Mouse (Mus musculus) bone marrow macrophage, adult 2 months (primary cell): ENCODE results near the gene Castor2. TPM values are rescaled to one million over a fixed set of nuclear protein-coding genes. Genes with fewer than 3 reads are reported as not detected.

Experiments used
- H3K27ac ChIP-seq: 2 replicates; pipeline ENCODE4 v1.5.1; 2012; ENCODE audit warnings: low read depth, low read length; ENCODE audit not compliant: insufficient read depth
- H3K4me1 ChIP-seq: 2 replicates; pipeline ENCODE4 v1.6.1; 2012; ENCODE audit warnings: low read length; ENCODE audit not compliant: control insufficient read depth, insufficient read depth
- H3K4me3 ChIP-seq: 2 replicates; pipeline ENCODE4 v1.5.1; 2012; ENCODE audit warnings: mild to moderate bottlenecking, low read length, moderate library complexity; ENCODE audit not compliant: insufficient read depth
- CTCF ChIP-seq: IDR thresholded peaks from 2 replicates; pipeline ENCODE4 v1.5.1; 2012; ENCODE audit warnings: low read depth, mild to moderate bottlenecking, low read length, moderate library complexity
- POLR2A ChIP-seq: IDR thresholded peaks from 2 replicates; pipeline ENCODE4 v1.6.1; 2012; ENCODE audit warnings: mild to moderate bottlenecking, low read depth, low read length, borderline replicate concordance
- polyA plus RNA-seq: library from polyadenylated mRNA; stranded (reverse); fragments of >200 nt; gene quantifications from 2 replicates; pipeline ENCODE4 v1.2.4, GENCODE M21; 2012; ENCODE audit not compliant: missing spikeins, insufficient read depth, insufficient read length

Castor2 gene
- polyA plus RNA-seq, 1 experiment: 18.9 TPM

GRCm38 (mm10) chr5:134076175-134076574 lies 23.3 kb upstream of the Castor2 start:
- no peak overlapping the region for H3K4me3 ChIP-seq
- no peak overlapping the region for H3K27ac ChIP-seq
- peaks cover 2% of the 10 kb centered on the region; the same call in 1 of the 2 replicates for H3K4me1 ChIP-seq
- TF ChIP-seq CTCF (no peak), POLR2A (no peak)

- H3K27ac ChIP-seq: no peak overlapping the region
- H3K4me1 ChIP-seq: peaks cover 2% of the 10 kb centered on the region; the same call in 1 of the 2 replicates
- TF ChIP-seq POLR2A (no peak), CTCF (no peak)
- no peak overlapping the region for H3K4me3 ChIP-seq
Measured at GRCm38 (mm10) chr5:134080685-134081548, 18.6 kb upstream of the Castor2 start.

GRCm38 (mm10) chr5:134085227-134085626 lies 14.3 kb upstream of the Castor2 start:
- Histone ChIP-seq H3K4me1 (peaks cover 2% of the 10 kb centered on the region; the same call in 1 of the 2 replicates), H3K27ac (no peak overlapping the region), H3K4me3 (no peak overlapping the region)
- no peak for TF ChIP-seq CTCF
- TF ChIP-seq POLR2A: no peak

- no peaks in the 10 kb centered on the region for H3K4me1 ChIP-seq
- no peak overlapping the region for H3K4me3 ChIP-seq
- TF ChIP-seq POLR2A (no peak), CTCF (no peak)
- no peak overlapping the region for H3K27ac ChIP-seq
Measured at GRCm38 (mm10) chr5:134085887-134086639, 13.4 kb upstream of the Castor2 start.

GRCm38 (mm10) chr5:134087211-134087610 lies 12.3 kb upstream of the Castor2 start:
- Histone ChIP-seq H3K4me3 (no peak overlapping the region), H3K27ac (no peak overlapping the region), H3K4me1 (no peaks in the 10 kb centered on the region)
- TF ChIP-seq CTCF (no peak), POLR2A (no peak)

GRCm38 (mm10) chr5:134095766-134096165 lies 3.7 kb upstream of the Castor2 start:
- no peak for TF ChIP-seq CTCF
- TF ChIP-seq POLR2A: no peak

GRCm38 (mm10) chr5:134098341-134098902 lies 1.1 kb upstream of the Castor2 start:
- no peak overlapping the region for H3K27ac ChIP-seq
- H3K4me1 ChIP-seq: peaks cover 25% of the 10 kb centered on the region
- TF ChIP-seq POLR2A: no peak
- no peak for TF ChIP-seq CTCF
- no peak overlapping the region for H3K4me3 ChIP-seq

More at GRCm38 (mm10) chr5:134095766-134096165, 3.7 kb upstream of the Castor2 start:
- H3K27ac ChIP-seq: no peak overlapping the region
- peaks cover 3% of the 10 kb centered on the region for H3K4me1 ChIP-seq
- no peak overlapping the region for H3K4me3 ChIP-seq

GRCm38 (mm10) chr5:134098976-134099375 lies 535 bp upstream of the Castor2 start:
- Histone ChIP-seq H3K27ac (no peak overlapping the region), H3K4me3 (peak overlapping the region; percentile 75), H3K4me1 (peaks cover 25% of the 10 kb centered on the region)
- no peak for TF ChIP-seq POLR2A

GRCm38 (mm10) chr5:134100232-134100771 lies 791 bp downstream of the Castor2 start:
- H3K27ac ChIP-seq: no peak overlapping the region
- TF ChIP-seq CTCF: no peak
- H3K4me3 ChIP-seq: peak overlapping the region; percentile 75
- peaks cover 26% of the 10 kb centered on the region for H3K4me1 ChIP-seq
